Mouse (Mus musculus) erythroblast, embryonic 14.5 days (primary cell): ENCODE measurements around the gene Siglece. TPM values are rescaled to one million over a fixed set of nuclear protein-coding genes. Genes with fewer than 3 reads are reported as not detected.

Source experiments
- H3K27me3 ChIP-seq: 2 replicates; pipeline ENCODE4 v1.6.1; 2012; ENCODE audit warnings: inconsistent platforms; ENCODE audit not compliant: control insufficient read depth
- H3K36me3 ChIP-seq: 2 replicates; pipeline ENCODE4 v1.6.1; 2012; ENCODE audit warnings: mild to moderate bottlenecking, inconsistent platforms; ENCODE audit not compliant: control insufficient read depth
- H3K4me1 ChIP-seq: 2 replicates; pipeline ENCODE4 v1.6.1; 2012; ENCODE audit warnings: inconsistent platforms; ENCODE audit not compliant: control insufficient read depth
- H3K4me3 ChIP-seq: replicated peaks from 2 replicates; pipeline ENCODE3; 2012; ENCODE audit warnings: moderate library complexity, mild to moderate bottlenecking, inconsistent platforms
- H3K9me3 ChIP-seq: 2 replicates; pipeline ENCODE4 v1.6.1; 2012; ENCODE audit warnings: low read length, inconsistent platforms, mixed read lengths; ENCODE audit not compliant: control insufficient read depth
- GATA1 ChIP-seq: IDR thresholded peaks from 2 replicates; pipeline ENCODE4 v1.6.1; 2012; ENCODE audit warnings: low read length, inconsistent platforms, mixed read lengths
- TAL1 ChIP-seq: IDR thresholded peaks from 3 replicates; pipeline ENCODE4 v1.6.1; 2012; ENCODE audit warnings: low read length, inconsistent platforms, mixed read lengths
- polyA plus RNA-seq: library from polyadenylated mRNA; stranded (reverse); fragments of >175 nt; gene quantifications from 2 replicates; pipeline ENCODE4 v1.2.3, GENCODE M21; 2012

Siglece gene
- polyA plus RNA-seq, 1 experiment, result not detected

- H3K36me3 ChIP-seq, result no peaks in the 10 kb centered on the region
- no peaks in the 10 kb centered on the region for H3K4me1 ChIP-seq
- TF ChIP-seq GATA1 (no peak), TAL1 (no peak)
- H3K9me3 ChIP-seq, result peaks cover 2% of the 10 kb centered on the region; the same call in 1 of the 2 replicates
- no peak overlapping the region for H3K4me3 ChIP-seq
- peaks cover 6% of the 10 kb centered on the region for H3K27me3 ChIP-seq
Measured at GRCm38 (mm10) chr7:43607743-43608287, 52.1 kb downstream of the Siglece start.

GRCm38 (mm10) chr7:43606896-43607742, 52.8 kb downstream of the Siglece start, which contains the start of gene Zfp819:
Gene Zfp819 (plus strand): TSS chr7:43607169.
- Histone ChIP-seq H3K4me1 (no peaks in the 10 kb centered on the region), H3K9me3 (peaks cover 2% of the 10 kb centered on the region; the same call in 1 of the 2 replicates), H3K36me3 (no peaks in the 10 kb centered on the region), H3K4me3 (no peak within 1 kb of the TSS), H3K27me3 (peaks cover 6% of the 10 kb centered on the region)
- TF ChIP-seq GATA1, result no peak
- no peak for TF ChIP-seq TAL1

GRCm38 (mm10) chr7:43601884-43602283, 58.1 kb downstream of the Siglece start:
- TF ChIP-seq TAL1 (no peak), GATA1 (no peak)
- no peaks in the 10 kb centered on the region for H3K36me3 ChIP-seq
- no peaks in the 10 kb centered on the region for H3K4me1 ChIP-seq
- no peak overlapping the region for H3K4me3 ChIP-seq
- no peaks in the 10 kb centered on the region for H3K9me3 ChIP-seq
- no peaks in the 10 kb centered on the region; the same call in 1 of the 2 replicates for H3K27me3 ChIP-seq

Other genes with a start within 250 kb of the Siglece start
- not detected in 2 replicates for gene Lim2, start 232.5 kb downstream of the Siglece start, polyA plus RNA-seq
- not detected in 2 replicates for gene Nkg7, start 223.1 kb downstream of the Siglece start, polyA plus RNA-seq
- not detected in 2 replicates for gene Cldnd2, start 219.4 kb downstream of the Siglece start, polyA plus RNA-seq
- gene Etfb, start 216.1 kb downstream of the Siglece start, polyA plus RNA-seq, result 8.9 and 11.8 TPM in 2 replicates
- gene Gm45233, start 216.0 kb downstream of the Siglece start, polyA plus RNA-seq, result not detected in 2 replicates
- gene Vsig10l, start 197.0 kb downstream of the Siglece start, polyA plus RNA-seq, result 0.06 and 0.10 TPM in 2 replicates
- 0.01 TPM in 1 of 2 replicates, not detected in the other for gene Iglon5, start 170.1 kb downstream of the Siglece start, polyA plus RNA-seq
- gene 4931406B18Rik, start 154.2 kb downstream of the Siglece start, polyA plus RNA-seq, result not detected in 2 replicates
- gene Cd33, start 115.7 kb downstream of the Siglece start, polyA plus RNA-seq, result 0.02 TPM in 1 of 2 replicates, not detected in the other
- not detected in 2 replicates for gene Zfp658, start 97.9 kb downstream of the Siglece start, polyA plus RNA-seq
- not detected in 2 replicates for gene Zfp719, start 80.6 kb downstream of the Siglece start, polyA plus RNA-seq
- 0.01 TPM in 1 of 2 replicates, not detected in the other for gene Zfp819, start 53.0 kb downstream of the Siglece start, polyA plus RNA-seq
- not detected in 2 replicates for gene Ceacam18, start 25.5 kb downstream of the Siglece start, polyA plus RNA-seq
- gene Ctu1, start 11.9 kb upstream of the Siglece start, polyA plus RNA-seq, result 0.30 and 0.34 TPM in 2 replicates
- gene Klk14, start 30.3 kb upstream of the Siglece start, polyA plus RNA-seq, result 0.04 TPM in 1 of 2 replicates, not detected in the other
- gene Klk13, start 52.4 kb upstream of the Siglece start, polyA plus RNA-seq, result not detected in 2 replicates
- gene Klk12, start 108.7 kb upstream of the Siglece start, polyA plus RNA-seq, result not detected in 2 replicates
- gene Klk11, start 114.4 kb upstream of the Siglece start, polyA plus RNA-seq, result not detected in 2 replicates
- gene Klk10, start 120.9 kb upstream of the Siglece start, polyA plus RNA-seq, result not detected in 2 replicates
- gene Klk9, start 131.7 kb upstream of the Siglece start, polyA plus RNA-seq, result not detected in 2 replicates
- 0.11 and 0.12 TPM in 2 replicates for gene Klk8, start 137.4 kb upstream of the Siglece start, polyA plus RNA-seq
- gene Klk7, start 151.1 kb upstream of the Siglece start, polyA plus RNA-seq, result not detected in 2 replicates
- gene Klk6, start 164.3 kb upstream of the Siglece start, polyA plus RNA-seq, result not detected in 2 replicates
- 0.05 TPM in 1 of 2 replicates, not detected in the other for gene Klk5, start 181.8 kb upstream of the Siglece start, polyA plus RNA-seq
- not detected in 2 replicates for gene Klk4, start 221.0 kb upstream of the Siglece start, polyA plus RNA-seq